Mouse (Mus musculus): ENCODE results near the gene Ccdc9. TPM values are rescaled to one million over a fixed set of nuclear protein-coding genes. Genes with fewer than 3 reads are reported as not detected.
"Not testable (repeated sequence)": the region's sequence is repeated elsewhere in the genome, so short reads cannot be mapped to it uniquely, and the experiment has no call there.

The Ccdc9 gene
- polyA plus RNA-seq, 1 experiment from 2014 or later = 16.5 TPM

DNA sequence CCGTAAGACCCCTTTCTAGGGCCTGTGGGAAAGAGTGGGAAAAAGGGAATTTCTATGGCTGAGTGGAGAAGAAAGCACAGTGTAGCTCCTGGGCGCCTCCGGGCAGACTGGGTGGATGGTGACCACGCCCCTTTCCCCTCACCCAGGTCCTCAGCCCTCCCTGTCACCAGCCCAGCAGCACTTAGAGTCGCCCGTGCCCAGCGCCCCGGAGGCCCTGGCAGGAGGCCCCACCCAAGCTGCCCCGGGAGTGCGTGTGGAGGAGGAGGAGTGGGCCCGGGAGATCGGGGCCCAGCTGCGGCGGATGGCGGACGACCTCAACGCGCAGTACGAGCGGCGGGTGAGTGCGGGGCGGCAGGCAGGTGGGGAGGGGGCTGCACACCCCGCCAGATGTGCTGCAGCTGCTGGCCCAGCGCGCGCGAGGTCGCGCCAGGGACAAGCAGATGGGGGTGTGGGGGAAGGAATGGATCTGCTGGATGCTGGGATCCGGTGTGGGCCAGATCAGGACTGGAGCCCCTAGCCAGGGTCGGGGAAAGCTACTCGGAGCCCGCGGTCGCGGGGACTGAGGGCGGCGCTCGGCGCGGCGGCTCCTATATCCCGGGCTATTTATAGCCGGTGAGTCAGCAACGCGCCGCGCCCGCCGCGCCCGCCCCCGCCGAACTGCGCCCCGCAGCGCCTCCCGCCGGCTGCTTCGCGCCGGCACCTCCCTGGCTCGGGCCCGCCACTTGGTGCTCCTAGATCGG, 27.1 kb upstream of the Ccdc9 start:
- under 1% methylated on average over 66 of the region's 66 CpGs for WGBS
- H3K9me3 ChIP-seq = no peaks in the 10 kb centered on the region
- peaks cover 51% of the 10 kb centered on the region for H3K4me1 ChIP-seq
- peak; percentile 55 for ATAC-seq (ENCODE audit: extremely low read depth, insufficient number of reproducible peaks, low FRiP score, low TSS enrichment)
- H3K36me3 ChIP-seq = peaks cover 21% of the 10 kb centered on the region
- peak overlapping the region; percentile 99 for H3K27ac ChIP-seq (replicated peaks)
- H3K4me2 ChIP-seq = peak overlapping the region; percentile 99
- peak overlapping the region; percentile 94 for H3K9ac ChIP-seq
- peak overlapping the region; percentile 76 for H3K4me3 ChIP-seq
- H3K27me3 ChIP-seq (replicated peaks) = no peaks in the 10 kb centered on the region

DNA sequence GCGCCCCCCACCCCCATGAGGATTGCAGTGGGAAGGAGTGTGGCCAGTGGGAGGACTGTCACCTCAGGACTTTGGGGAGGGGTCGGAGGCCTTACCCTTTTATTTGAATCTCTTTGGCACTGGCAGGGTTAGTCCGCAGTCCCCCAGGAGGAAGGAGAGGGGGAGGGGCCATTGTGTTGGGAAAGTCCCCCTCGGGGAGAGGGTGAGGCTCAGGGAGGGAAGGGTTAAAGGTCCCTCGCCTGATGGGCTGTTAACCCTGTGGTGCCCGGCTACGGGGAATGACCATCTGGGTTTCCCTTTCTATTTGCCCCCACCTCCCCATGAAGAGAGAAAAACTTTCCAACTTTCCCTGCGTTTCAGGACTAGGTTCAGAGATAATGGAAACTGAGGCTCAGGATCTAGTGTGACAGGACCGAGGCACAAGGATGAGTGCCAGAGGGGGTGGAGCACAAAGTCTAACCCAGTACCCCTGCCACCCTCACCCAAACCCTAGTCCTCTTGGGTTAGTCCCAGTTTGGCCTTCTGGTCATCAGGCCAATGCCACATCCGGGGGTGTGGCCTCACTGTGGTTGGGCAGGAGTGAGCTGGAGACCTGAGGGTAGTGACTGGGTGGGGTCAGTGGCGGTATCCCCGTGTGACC, 26.2 kb upstream of the Ccdc9 start:
- Histone ChIP-seq H3K9me3 (no peaks in the 10 kb centered on the region), H3K4me2 (peak overlapping the region; percentile 99), H3K4me1 (peaks cover 56% of the 10 kb centered on the region), H3K9ac (peak overlapping the region; percentile 94), H3K27ac (replicated peaks) (peak overlapping the region; percentile 99), H3K36me3 (peaks cover 19% of the 10 kb centered on the region), H3K27me3 (replicated peaks) (no peaks in the 10 kb centered on the region), H3K4me3 (peak overlapping the region; percentile 76)
- peak; percentile 15; the same call in 1 of the 2 replicates for ATAC-seq (ENCODE audit: extremely low read depth, insufficient number of reproducible peaks, low FRiP score, low TSS enrichment)
- WGBS = 1% methylated on average over 12 of the region's 12 CpGs

DNA sequence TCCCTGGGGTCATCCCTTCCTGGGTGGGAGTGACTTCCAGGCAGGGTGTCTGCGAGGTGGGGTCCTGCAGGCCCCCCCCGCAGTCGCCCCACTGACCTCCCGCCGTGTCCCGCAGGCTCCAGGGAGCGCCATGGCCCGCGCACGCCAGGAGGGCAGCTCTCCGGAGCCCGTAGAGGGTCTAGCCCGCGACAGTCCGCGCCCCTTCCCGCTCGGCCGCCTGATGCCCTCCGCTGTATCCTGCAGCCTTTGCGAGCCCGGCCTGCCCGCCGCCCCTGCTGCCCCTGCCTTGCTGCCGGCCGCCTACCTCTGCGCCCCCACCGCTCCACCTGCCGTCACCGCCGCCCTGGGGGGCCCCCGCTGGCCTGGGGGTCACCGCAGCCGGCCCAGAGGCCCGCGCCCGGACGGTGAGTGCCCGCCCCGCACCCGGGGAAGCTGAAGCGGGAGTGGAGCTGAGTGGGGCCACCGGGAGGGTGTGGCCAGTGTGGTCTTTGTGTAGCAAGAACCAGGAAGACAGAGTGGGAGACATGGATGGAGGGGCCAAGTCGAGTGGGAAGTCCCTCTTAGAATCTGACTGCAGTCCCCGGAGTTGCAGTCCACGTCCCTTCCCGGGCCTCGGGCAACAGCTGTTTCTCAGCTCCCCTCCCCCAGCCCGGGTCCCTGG, 25.5 kb upstream of the Ccdc9 start:
- Histone ChIP-seq H3K9ac (peak overlapping the region; percentile 94), H3K4me2 (peak overlapping the region; percentile 99), H3K9me3 (no peaks in the 10 kb centered on the region), H3K4me1 (peaks cover 56% of the 10 kb centered on the region), H3K4me3 (peak overlapping the region; percentile 76), H3K36me3 (peaks cover 13% of the 10 kb centered on the region), H3K27me3 (replicated peaks) (no peaks in the 10 kb centered on the region), H3K27ac (replicated peaks) (peak overlapping the region; percentile 99)
- ATAC-seq (ENCODE audit: extremely low read depth, insufficient number of reproducible peaks, low FRiP score, low TSS enrichment) = no peak
- under 1% methylated on average over 49 of the region's 49 CpGs for WGBS

DNA sequence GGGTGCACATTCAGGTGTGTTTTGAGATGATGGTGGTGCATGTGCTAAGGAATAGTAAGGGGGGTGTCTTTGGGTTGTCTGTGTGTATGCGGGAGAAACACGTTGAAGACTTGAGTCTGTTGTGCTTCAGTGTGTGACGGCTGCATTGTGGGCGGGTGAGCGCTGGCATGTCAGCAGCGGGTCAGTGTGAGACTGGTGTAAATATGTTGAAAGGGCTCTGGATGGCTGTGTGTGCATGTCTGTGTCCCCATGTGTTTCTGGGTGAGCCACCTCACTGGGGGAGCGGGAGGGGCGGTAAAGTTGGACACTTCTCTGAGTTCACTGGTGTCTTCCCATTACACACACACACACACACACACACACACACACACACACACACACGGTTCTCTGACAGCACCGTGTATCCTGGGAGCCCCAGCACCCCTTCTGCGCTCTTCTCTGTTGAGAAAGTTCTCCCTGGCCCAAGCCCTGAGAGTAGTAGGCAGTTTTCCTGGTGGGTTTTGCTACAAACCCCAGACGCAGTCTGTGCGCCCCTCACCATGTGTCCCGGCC, 24.9 kb upstream of the Ccdc9 start:
- peak overlapping the region; percentile 99 for H3K27ac ChIP-seq (replicated peaks)
- H3K4me3 ChIP-seq = peak overlapping the region; percentile 76
- H3K9ac ChIP-seq = peak overlapping the region; percentile 94
- WGBS = 2% methylated on average over 14 of the region's 14 CpGs
- ATAC-seq (ENCODE audit: extremely low read depth, insufficient number of reproducible peaks, low FRiP score, low TSS enrichment) = no peak
- H3K27me3 ChIP-seq (replicated peaks) = no peaks in the 10 kb centered on the region
- H3K4me1 ChIP-seq = peaks cover 56% of the 10 kb centered on the region
- peaks cover 7% of the 10 kb centered on the region for H3K36me3 ChIP-seq
- peak overlapping the region; percentile 99 for H3K4me2 ChIP-seq
- no peaks in the 10 kb centered on the region for H3K9me3 ChIP-seq

DNA sequence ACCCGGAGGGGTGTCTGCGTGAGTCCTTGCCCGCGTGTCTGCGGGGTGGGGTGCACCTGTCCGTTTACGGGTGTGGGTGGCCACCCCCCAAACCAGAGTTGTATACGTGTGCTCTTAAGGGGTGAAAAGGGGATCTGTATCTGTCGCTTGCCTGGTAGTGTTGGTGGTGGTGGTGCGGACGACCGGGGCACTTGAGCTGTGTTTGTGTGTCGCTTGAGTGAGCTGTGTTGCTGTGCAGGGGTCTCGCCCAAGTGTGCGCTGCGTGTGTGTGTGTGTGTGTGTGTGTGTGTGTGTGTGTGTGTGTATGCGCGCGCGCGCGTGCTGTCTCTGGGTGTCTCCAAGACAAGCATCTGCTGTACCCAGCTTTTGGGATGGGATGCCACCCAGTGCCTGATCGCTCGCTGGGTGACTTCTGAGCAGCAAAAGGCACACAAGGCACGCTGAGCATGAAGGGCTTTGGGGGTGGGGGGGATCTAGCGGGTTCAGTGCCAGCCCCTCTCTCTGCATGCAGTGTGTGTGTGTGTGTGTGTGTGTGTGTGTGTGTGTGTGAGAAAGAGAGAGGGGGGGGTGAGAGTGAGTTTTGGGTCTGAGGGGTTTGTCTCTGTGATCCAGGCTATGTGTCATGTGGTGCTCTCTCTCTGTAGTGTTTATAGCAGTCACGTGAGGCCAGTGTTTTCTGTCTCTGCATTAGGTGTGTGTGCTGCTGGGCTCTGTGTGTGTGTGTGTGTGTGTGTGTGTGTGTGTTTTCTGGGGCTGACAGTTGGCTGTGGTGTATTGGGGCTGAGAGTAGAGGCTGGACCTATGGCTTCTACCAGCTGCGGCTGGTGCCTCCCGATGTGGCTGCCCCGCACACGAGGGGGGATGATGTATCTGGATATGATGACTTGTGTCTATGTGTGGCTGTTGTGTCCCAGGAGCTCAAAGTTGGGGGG, 24.2 kb upstream of the Ccdc9 start:
- H3K27me3 ChIP-seq (replicated peaks) = no peaks in the 10 kb centered on the region
- peak overlapping the region; percentile 99 for H3K4me2 ChIP-seq
- WGBS = under 1% methylated on average over 31 of the region's 31 CpGs
- H3K4me3 ChIP-seq = peak overlapping the region; percentile 76
- H3K9ac ChIP-seq = peak overlapping the region; percentile 94
- ATAC-seq (ENCODE audit: extremely low read depth, insufficient number of reproducible peaks, low FRiP score, low TSS enrichment) = no peak
- no peaks in the 10 kb centered on the region for H3K9me3 ChIP-seq
- peak overlapping the region; percentile 99 for H3K27ac ChIP-seq (replicated peaks)
- peaks cover 3% of the 10 kb centered on the region; the same call in 1 of the 2 replicates for H3K36me3 ChIP-seq
- H3K4me1 ChIP-seq = peaks cover 56% of the 10 kb centered on the region

DNA sequence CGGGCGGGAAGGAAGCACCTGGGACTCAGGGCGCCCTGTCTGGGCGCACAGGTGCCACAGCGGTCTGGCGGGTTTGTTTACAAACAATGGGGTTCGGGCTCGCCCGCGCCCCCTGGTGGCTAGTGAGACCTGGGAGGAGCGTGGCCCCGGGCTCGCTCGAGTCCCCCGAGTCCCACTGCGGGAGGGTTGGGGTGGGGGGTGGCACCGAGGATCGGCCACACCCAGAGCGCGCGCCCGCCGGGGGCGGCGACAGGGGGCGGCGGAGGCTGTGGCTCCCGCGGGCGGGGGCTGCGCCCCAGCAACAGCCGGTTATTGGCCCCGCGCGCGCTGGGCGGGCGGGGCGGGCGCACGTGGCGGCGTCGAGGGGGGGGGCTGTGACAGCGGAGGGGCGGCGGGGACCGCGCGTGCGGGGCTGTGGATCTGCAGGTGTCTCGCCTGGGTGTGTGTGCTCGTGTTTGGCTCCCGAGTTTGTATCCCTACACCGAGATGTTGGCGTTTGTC, 23.5 kb upstream of the Ccdc9 start:
- no peaks in the 10 kb centered on the region for H3K9me3 ChIP-seq
- H3K4me3 ChIP-seq = peak overlapping the region; percentile 76
- H3K27ac ChIP-seq (replicated peaks) = peak overlapping the region; percentile 99
- peak overlapping the region; percentile 99 for H3K4me2 ChIP-seq
- H3K27me3 ChIP-seq (replicated peaks) = no peaks in the 10 kb centered on the region
- peaks cover 56% of the 10 kb centered on the region for H3K4me1 ChIP-seq
- no peaks in the 10 kb centered on the region for H3K36me3 ChIP-seq
- ATAC-seq (ENCODE audit: extremely low read depth, insufficient number of reproducible peaks, low FRiP score, low TSS enrichment) = peak; percentile 47
- WGBS = 2% methylated on average over 36 of the region's 56 CpGs
- H3K9ac ChIP-seq = peak overlapping the region; percentile 94

DNA sequence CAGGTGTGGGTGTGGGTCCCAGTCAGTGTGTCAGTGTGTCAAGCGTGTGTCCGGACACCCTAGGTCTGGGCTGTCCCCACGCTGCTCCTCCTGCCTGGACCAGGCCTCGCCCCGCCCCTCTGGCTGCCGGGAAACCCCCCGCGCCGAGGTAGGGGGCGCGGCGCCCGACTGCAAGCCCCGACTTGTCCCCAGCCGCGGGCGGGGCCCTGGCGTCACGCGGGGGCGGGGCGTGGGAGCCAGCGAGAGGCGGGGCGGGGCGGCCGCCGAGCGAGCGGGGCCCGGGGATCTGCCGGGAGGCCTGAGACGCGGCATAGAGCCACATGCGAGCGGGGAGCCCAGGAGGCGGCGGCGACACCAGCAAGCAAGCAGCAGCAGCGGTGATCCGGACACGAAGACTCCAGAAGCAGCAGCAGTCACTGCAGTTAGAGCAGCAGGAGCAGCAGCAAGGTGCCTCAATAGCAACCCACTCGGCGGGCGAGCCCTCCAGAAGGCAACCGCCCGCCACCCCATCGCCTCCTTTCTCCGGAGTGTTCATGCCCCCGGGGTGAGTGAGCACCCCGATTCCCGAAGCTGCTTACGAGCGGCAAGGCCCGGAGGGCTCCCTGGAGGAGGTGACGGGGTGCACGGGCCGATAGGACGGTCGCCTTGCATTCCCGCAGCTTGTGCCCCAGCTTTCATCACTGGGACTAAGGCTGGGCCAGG, 22.9 kb upstream of the Ccdc9 start:
- Histone ChIP-seq H3K4me1 (peaks cover 54% of the 10 kb centered on the region), H3K27me3 (replicated peaks) (no peaks in the 10 kb centered on the region), H3K4me3 (peak overlapping the region; percentile 76), H3K27ac (replicated peaks) (peak overlapping the region; percentile 99), H3K36me3 (no peaks in the 10 kb centered on the region), H3K9ac (peak overlapping the region; percentile 94), H3K9me3 (no peaks in the 10 kb centered on the region), H3K4me2 (peak overlapping the region; percentile 99)
- peak; percentile 58 for ATAC-seq (ENCODE audit: extremely low read depth, insufficient number of reproducible peaks, low FRiP score, low TSS enrichment)
- under 1% methylated on average over 61 of the region's 61 CpGs for WGBS

DNA sequence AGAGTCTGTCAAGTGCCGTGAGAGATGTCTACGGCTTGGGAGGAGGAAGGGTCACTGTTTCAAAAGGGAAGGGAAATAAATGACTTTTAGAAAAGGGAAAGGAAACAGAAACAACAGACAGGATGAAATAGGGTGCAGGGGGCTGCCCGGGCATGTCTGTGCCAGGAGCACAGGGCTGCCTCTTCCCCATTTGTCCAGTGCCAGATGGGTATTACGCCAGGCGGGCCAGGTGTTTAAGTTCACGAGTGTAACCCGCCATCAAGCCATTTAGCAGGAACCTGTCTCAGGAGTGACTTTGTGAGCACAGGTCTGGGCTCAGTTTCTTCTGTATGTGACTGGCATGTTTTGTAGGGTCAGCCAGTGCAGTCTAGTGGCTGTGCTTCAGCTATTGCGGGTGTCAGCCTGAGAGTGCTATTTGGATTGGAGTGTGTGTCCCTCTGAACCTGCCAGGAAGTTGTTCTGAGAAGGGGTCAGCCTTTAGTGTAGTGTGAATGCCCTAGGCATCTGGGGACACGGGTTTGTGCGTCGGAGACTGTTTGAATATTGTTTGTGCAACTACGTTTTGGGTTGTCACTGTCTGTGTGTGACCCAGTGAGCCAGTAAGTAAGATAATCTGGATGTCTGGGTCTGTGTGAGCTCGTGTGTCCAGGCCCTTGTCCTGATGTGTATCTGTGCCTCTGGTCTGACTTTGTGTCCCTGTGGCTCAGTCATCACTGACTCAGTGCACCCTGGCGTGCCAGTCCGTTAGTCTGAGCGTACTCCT, 22.1 kb upstream of the Ccdc9 start:
- H3K9me3 ChIP-seq = no peaks in the 10 kb centered on the region
- H3K4me3 ChIP-seq = peak overlapping the region; percentile 76
- H3K4me1 ChIP-seq = peaks cover 49% of the 10 kb centered on the region
- no peaks in the 10 kb centered on the region for H3K36me3 ChIP-seq
- WGBS = 39% methylated on average over 16 of the region's 16 CpGs
- no peaks in the 10 kb centered on the region for H3K27me3 ChIP-seq (replicated peaks)
- no peak for ATAC-seq (ENCODE audit: extremely low read depth, insufficient number of reproducible peaks, low FRiP score, low TSS enrichment)
- H3K9ac ChIP-seq = peak overlapping the region; percentile 94
- H3K4me2 ChIP-seq = peak overlapping the region; percentile 99
- H3K27ac ChIP-seq (replicated peaks) = peak overlapping the region; percentile 99

DNA sequence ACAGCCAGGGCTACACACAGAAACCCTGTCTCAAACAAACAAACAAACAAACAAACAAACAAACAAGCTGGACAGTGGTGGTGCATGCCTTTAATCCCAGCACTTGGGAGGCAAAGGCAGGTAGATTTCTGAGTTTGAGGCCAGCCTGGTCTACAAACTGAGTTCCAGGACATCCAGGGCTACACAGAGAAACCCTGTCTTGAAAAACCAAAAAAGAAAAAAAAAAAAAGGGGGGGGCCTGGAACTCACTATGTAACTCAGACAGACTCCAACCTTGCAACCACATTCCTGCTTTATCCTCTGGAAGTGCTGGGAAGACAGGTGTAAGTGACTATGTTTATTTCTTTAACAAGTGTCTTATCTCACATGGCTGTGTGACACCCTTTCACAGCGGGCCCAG, 21.5 kb upstream of the Ccdc9 start, which contains the start of gene Bbc3:
Gene Bbc3, plus strand, starts transcription at position 301 of the 400 bp plus-strand sequence.
- H3K36me3 ChIP-seq; ATAC-seq (ENCODE audit: extremely low read depth, insufficient number of reproducible peaks, low FRiP score, low TSS enrichment); H3K27me3 ChIP-seq (replicated peaks); H3K9me3 ChIP-seq: not testable (repeated sequence)
- H3K4me3 ChIP-seq = peak within 1 kb of the TSS; percentile 76
- peaks cover 44% of the 10 kb centered on the region for H3K4me1 ChIP-seq
- peak within 1 kb of the TSS; percentile 94 for H3K9ac ChIP-seq
- peak within 1 kb of the TSS; percentile 99 for H3K4me2 ChIP-seq
- WGBS = 38% methylated on average over 1 of the region's 1 CpGs
- H3K27ac ChIP-seq (replicated peaks) = peak within 1 kb of the TSS; percentile 99

Data from heart, embryonic 13.5 days (tissue).